Comparison of ENCODE assay signal across 14 mouse cellular contexts in the genomic region with DNA sequence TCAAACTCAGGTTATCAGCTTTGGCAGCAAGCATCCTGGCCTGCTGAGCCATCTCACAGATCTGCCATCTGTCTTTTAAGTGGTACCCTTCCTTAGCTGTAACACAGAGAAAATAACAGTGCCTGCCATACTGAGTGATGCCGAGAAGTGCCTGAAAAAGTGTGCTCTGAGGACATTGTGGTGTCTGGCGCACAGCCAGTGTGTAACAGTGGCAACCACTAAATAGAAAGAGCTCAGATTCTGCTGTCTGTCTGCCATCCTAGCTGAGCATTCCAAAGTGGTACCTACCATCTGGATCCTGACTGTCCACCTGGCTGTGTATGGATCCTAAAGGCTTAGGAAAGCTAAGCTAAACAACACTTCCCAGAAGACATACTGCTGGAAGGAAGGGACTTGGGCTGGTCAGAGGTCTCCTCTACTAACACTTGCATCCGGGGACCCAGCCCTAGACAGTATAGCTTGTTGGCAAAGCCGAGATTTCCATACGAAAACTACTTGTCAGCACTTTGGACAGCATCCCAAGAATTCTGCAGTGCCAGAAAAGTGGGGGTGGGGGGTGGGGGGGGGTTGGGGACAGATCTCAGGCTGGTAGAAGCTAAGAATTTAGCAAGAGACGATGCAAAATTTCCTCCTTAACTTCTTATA. TPM values are rescaled to one million over a fixed set of nuclear protein-coding genes. Genes with fewer than 3 reads are reported as not detected.
DNase-seq lines count a peak whose midpoint lies in the region; ATAC-seq and TF ChIP-seq lines count a peak whose summit lies in the region.
"Had no signal": no experiment of that assay in that cellular context is flagged by ENCODE, and none has a peak within 500 bp of the region (broad histone marks: within the 10 kb centered on the region; RNA-seq: fewer than 3 reads in every experiment).

No protein-coding gene starts in this region.

- ATAC-seq in forebrain, embryonic 14.5 days = peak; percentile 90
- ATAC-seq in forebrain, embryonic 12.5 days (ENCODE audit: low FRiP score) = no peak
- ATAC-seq in liver, postnatal 0 days = no peak
- ATAC-seq: midbrain, embryonic 15.5 days had no signal

- peak overlapping the region; percentile 17; the same call in 1 of the 2 replicates for H3K27ac ChIP-seq in forebrain, embryonic 14.5 days (ENCODE audit: low read depth, low read length)
- H3K27ac ChIP-seq in forebrain, embryonic 12.5 days = no peak overlapping the region
- no peak overlapping the region for H3K27ac ChIP-seq in liver, postnatal 0 days (ENCODE audit: low read depth)
- H3K27ac ChIP-seq: heart, embryonic 15.5 days; midbrain, embryonic 15.5 days had no signal

- no peak for TF ChIP-seq EP300 in liver, postnatal 0 days (IDR thresholded peaks at IDR 0.05; ENCODE audit: low read depth)

- no peak overlapping the region for H3K4me3 ChIP-seq in forebrain, embryonic 14.5 days (ENCODE audit: low read depth, low read length)
- H3K4me3 ChIP-seq in forebrain, embryonic 12.5 days (replicated peaks) = no peak overlapping the region
- H3K4me3 ChIP-seq in liver, postnatal 0 days (ENCODE audit: low read depth, low read length) = no peak overlapping the region
- H3K4me3 ChIP-seq: heart, embryonic 15.5 days; midbrain, embryonic 15.5 days had no signal

- H3K36me3 ChIP-seq in forebrain, embryonic 14.5 days (ENCODE audit: control insufficient read depth, insufficient read depth, low read length) = no peaks in the 10 kb centered on the region
- no peaks in the 10 kb centered on the region for H3K36me3 ChIP-seq in forebrain, embryonic 12.5 days (replicated peaks)
- H3K36me3 ChIP-seq in liver, postnatal 0 days (replicated peaks; ENCODE audit: insufficient read depth, low read length) = no peaks in the 10 kb centered on the region
- H3K36me3 ChIP-seq: heart, embryonic 15.5 days; midbrain, embryonic 15.5 days had no signal

- no peak for TF ChIP-seq CTCF in liver, postnatal 0 days (IDR thresholded peaks at IDR 0.05; ENCODE audit: low read depth)

- peak; percentile 87 for DNase-seq in forebrain, embryonic 14.5 days (ENCODE audit: low spot score)
- peak; percentile 5 to 25 for DNase-seq in right cerebral cortex, adult 2 months (ENCODE audit: low spot score in 2 of 2)
- no peak for DNase-seq in right cerebral cortex, postnatal 36 days (ENCODE audit: low spot score in 2 of 2)
- peak; percentile 55 to 73 for DNase-seq in cerebellum, postnatal 10 days
- DNase-seq in right cerebral cortex, postnatal 4 days = peak; percentile 63
- DNase-seq in liver, postnatal 0 days = no peak
- no peak for DNase-seq in heart, postnatal 4 days
- DNase-seq: adrenal gland, adult 2 months; B cell, adult 2 months; lung, postnatal 4 days; retina, postnatal 1 day had no signal

- H3K9ac ChIP-seq in forebrain, embryonic 14.5 days (ENCODE audit: low read length) = no peak overlapping the region
- no peak overlapping the region for H3K9ac ChIP-seq in forebrain, embryonic 12.5 days
- no peak overlapping the region for H3K9ac ChIP-seq in liver, postnatal 0 days (replicated peaks)
- H3K9ac ChIP-seq: heart, embryonic 15.5 days; midbrain, embryonic 15.5 days had no signal

- H3K4me1 ChIP-seq in forebrain, embryonic 14.5 days (ENCODE audit: control insufficient read depth, insufficient read depth, low read length) = peaks cover 4% of the 10 kb centered on the region; the same call in 1 of the 2 replicates
- H3K4me1 ChIP-seq in forebrain, embryonic 12.5 days = peaks cover 19% of the 10 kb centered on the region
- no peaks in the 10 kb centered on the region for H3K4me1 ChIP-seq in liver, postnatal 0 days (ENCODE audit: insufficient read depth)

- no peak overlapping the region for H3K4me2 ChIP-seq in forebrain, embryonic 14.5 days (ENCODE audit: low read length)
- no peak overlapping the region for H3K4me2 ChIP-seq in forebrain, embryonic 12.5 days
- no peak overlapping the region for H3K4me2 ChIP-seq in liver, postnatal 0 days (ENCODE audit: low read depth, low read length)
- H3K4me2 ChIP-seq: heart, embryonic 15.5 days; midbrain, embryonic 15.5 days had no signal

- no peaks in the 10 kb centered on the region for H3K9me3 ChIP-seq in forebrain, embryonic 14.5 days (replicated peaks; ENCODE audit: control insufficient read depth, low read length)
- H3K9me3 ChIP-seq in forebrain, embryonic 12.5 days = no peaks in the 10 kb centered on the region
- no peaks in the 10 kb centered on the region for H3K9me3 ChIP-seq in liver, postnatal 0 days (ENCODE audit: low read length)
- H3K9me3 ChIP-seq: heart, embryonic 15.5 days; midbrain, embryonic 15.5 days had no signal

- WGBS in forebrain, embryonic 14.5 days = 55% methylated on average over 6 of the region's 6 CpGs
- 85% methylated on average over 6 of the region's 6 CpGs for WGBS in forebrain, embryonic 12.5 days
- 67% methylated on average over 6 of the region's 6 CpGs for WGBS in liver, postnatal 0 days (ENCODE audit: insufficient replicate concordance)

- H3K27me3 ChIP-seq in forebrain, embryonic 14.5 days (replicated peaks; ENCODE audit: control insufficient read depth, insufficient read depth, low read length) = 0 out of 2 replicates have a peak, but pooled peaks cover 3% of the 10 kb centered on the region
- H3K27me3 ChIP-seq in forebrain, embryonic 12.5 days = peaks cover 10% of the 10 kb centered on the region; the same call in 1 of the 2 replicates
- H3K27me3 ChIP-seq in liver, postnatal 0 days (ENCODE audit: insufficient read depth, low read length) = no peaks in the 10 kb centered on the region
- H3K27me3 ChIP-seq: midbrain, embryonic 15.5 days had no signal

RNA-seq across cellular contexts. Expression of a gene that starts 58.5 kb away (rescaled TPM):
- polyA plus RNA-seq in forebrain, embryonic 14.5 days (2014; fragmentation: Nextera tagmentation; extraction: Ambion mirVana) = 68.3 and 71.4 TPM in 2 replicates
- polyA plus RNA-seq in forebrain, embryonic 12.5 days (2016; fragmentation: Nextera tagmentation; extraction: Ambion mirVana) = 51.6 and 58.1 TPM in 2 replicates
- 11.7 and 13.6 TPM in 2 replicates for polyA plus RNA-seq in liver, postnatal 0 days (2015; fragmentation: Nextera tagmentation; extraction: Ambion mirVana)
- total RNA-seq in heart, postnatal 4 days (2021) = 10 to 100 TPM; 26.8 to 27.6 TPM

RNA-seq across cellular contexts. Expression of a gene that starts 58.6 kb away (rescaled TPM):
- 73.6 and 76.3 TPM in 2 replicates for polyA plus RNA-seq in forebrain, embryonic 14.5 days (2014; fragmentation: Nextera tagmentation; extraction: Ambion mirVana)
- polyA plus RNA-seq in forebrain, embryonic 12.5 days (2016; fragmentation: Nextera tagmentation; extraction: Ambion mirVana) = 79.0 and 81.5 TPM in 2 replicates
- 22.7 and 22.9 TPM in 2 replicates for polyA plus RNA-seq in liver, postnatal 0 days (2015; fragmentation: Nextera tagmentation; extraction: Ambion mirVana)
- total RNA-seq in heart, postnatal 4 days (2021) = 10 to 100 TPM; 43.1 to 45.6 TPM

Comparison
In these comparisons a context has a peak if more than half of its experiments do, and no peak if none do; other contexts are left out.
1. DNase-seq: peak in forebrain, embryonic 14.5 days (single experiment), right cerebral cortex, adult 2 months (2 of 2), cerebellum, postnatal 10 days (2 of 2) and right cerebral cortex, postnatal 4 days (single experiment); none in right cerebral cortex, postnatal 36 days (0 of 2), liver, postnatal 0 days (single experiment) and heart, postnatal 4 days (single experiment).